Mouse (Mus musculus) adipocyte (in vitro differentiated cells): ENCODE data around the gene Olfr543.

Experiments used
- DNase-seq: peaks from one replicate; pipeline ENCODE4 v3.0.0-alpha.2; 2016; ENCODE audit warnings: low spot score

Gene Olfr543

DNA sequence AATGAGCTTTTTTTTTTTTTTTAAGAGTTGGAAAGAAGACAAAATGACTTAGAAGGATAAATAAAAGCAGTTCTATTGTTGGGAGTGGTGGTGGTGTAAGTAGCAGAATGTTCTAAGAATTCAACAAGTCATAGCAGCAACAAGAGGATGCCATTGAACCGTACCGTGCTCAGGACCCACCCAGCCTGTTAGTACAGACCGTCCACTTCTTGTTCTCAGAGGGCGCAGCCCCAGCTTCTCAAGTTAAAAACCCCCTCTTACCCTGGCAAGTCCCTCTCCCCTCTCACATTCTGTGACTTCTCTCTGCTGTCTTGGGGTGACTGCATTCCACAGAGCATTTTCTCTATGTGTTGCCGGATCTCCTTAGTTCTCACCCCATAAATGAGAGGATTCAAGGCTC lies 4.9 kb downstream of the Olfr543 start:
- no peak for DNase-seq

DNA sequence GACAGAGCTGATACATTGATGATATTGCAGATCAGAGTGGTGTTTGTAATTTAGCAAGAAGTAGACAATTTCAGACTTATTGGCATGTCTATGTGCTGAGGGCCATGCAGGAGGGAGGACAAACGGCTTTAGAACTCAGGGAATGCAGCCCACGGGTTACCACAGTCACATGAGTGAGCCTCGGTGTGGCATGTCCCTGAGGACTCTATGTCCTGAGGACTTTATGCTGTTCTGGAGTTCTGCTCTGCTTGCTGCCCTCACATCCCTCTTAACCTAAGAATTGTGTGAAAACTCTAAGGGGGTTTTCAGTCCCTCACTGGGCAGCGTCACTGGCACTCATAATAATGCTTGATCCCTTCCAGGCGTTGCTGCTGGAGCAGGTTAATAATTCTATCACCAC lies 8.8 kb downstream of the Olfr543 start:
- no peak for DNase-seq

DNA sequence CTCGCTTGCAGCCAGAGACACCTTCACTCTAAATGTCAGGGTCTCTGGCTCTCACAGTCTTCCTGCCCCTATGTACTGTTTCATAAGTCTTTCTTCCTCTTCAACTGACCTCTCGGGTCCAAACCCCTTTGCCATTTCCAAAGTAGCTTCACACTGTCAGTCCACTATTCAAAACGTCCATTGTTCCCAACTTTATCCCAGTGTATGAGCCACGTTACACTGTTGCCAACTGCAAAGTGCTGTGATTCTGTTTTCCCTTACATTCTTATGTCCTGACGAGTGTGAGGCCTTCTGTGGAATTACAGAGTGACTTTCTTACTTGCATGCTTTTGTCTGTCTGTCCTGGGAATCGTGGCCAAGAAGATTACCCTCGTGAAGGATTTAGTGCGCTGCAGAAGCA lies 13.9 kb downstream of the Olfr543 start:
- no peak for DNase-seq

DNA sequence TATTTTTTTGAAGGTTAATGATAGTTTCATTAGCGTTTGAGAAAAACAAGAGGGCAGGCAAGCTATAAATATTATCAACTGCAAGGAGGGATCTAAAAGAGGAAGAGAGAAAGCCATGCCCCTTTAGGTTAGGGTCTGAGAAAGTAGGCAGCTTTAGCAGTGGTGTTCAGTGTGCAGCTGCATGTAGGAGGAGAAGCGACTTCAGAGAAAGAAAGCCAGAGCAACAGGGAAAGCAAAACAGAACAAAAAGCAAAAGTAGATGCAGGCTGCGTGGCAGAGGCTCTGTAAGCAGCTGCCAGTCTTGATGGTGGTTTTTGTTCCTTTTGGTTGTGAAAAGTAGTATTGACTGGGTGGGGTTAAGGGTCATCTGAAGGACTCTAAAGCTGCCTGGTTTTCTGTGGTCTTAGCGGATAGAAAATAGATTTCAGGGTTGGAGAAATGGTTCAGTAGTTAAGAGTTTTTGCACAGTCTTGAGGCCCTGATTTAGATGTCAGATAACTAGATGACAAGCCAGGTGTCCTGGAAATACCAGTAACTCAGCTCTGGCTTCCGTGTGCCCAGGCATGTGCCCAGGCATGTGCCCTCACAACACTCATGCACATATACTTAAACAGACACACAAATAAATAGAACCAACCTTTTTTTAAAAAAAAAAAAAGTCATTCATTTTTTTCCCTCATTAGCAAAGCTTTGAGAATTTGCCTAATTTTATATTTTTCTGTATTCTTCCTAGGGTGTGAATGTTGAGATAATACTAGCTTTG lies 22.7 kb downstream of the Olfr543 start:
- DNase-seq: no peak

DNA sequence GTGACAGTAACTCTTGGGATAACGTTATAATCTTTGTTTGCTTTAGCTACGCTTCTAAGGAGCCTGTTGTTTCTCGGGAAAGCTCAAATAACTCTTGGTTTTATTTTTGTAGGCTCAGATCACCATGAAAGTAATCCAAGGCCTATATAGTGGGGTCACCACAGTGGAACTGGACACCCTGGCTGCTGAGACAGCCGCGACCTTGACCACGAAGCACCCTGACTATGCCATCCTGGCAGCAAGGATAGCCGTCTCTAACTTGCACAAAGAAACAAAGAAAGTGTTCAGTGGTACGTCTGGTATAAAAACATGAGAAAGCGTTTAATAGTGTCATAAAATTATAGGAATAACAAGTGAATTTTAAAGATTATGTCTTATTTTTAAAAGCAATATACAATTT lies 35.0 kb downstream of the Olfr543 start:
- DNase-seq: no peak

DNA sequence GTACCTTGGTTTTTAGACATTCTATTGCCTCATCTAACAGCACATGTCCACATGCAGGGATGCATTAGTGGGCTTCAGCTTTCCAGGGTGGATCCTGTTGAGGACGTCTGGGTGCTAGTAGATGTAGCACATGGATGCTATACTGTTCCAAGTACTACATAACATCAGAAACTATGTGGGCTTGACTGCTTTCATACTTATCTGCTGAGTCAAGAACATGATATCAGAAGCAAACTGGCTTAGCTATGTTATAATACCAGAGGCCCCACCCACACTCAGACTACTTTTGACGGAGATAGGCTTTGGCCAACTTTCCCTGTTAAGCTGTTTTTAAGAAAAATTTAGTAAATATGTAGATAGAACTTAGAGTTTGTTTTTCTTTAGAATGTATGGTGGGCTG lies 37.2 kb downstream of the Olfr543 start:
- DNase-seq: no peak

DNA sequence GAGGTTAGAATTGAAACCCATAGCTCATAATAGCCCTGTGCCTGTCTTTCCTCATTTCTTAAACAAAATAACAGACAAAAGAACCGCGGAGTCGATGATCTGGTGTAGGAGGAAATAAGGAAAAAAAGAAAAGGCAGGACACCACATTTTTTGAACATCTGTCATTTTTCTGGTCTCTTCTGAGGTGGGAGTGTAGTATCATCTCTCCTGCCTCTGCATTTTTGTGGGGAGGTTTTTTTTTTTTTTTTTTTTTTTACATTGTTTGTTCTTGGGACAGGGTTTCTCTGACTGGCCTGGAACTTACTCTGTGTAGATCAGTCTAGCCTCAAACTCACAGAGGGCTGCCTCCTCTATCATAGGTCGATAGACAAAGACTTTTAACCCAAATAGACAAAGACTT lies 39.0 kb downstream of the Olfr543 start:
- no peak for DNase-seq

DNA sequence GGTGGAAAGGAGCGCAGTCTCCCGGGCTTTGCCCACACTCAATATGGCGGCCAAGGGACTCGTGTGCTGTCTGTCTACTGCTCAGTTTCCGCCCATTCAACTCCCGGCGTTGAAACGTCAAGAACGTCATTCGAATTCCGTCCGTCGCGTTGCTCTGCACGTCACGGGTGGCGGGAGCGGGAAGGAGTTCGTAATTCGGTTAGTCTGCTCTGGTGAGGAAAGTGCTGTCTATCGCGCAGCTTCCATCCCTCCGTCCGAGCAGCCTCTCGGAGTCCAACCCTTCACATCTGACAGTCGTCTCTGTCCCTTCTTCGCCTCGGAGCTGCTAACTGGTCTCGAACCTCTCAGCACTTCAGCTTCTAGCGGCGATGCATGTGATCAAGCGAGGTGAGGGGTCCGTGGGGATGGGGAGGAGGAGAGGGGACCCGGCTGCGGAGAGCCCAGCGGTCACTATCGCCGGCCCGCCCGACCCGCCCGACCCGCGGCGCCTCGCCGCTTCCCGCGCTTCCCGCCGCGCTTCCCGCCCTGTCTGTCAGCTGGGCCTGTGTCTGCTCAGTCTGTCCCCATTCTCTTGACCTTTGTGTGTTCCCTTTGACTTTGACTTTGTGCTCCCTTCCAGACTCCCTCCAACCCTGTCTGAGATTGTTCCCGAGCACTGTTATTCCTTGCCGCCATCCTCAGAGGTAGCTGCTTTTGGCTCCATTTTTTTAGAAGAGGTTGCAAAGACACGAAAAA lies 39.7 kb downstream of the Olfr543 start, which contains the start of gene Rrm1:
Gene Rrm1, plus strand, starts transcription at position 39 of the 735 bp plus-strand sequence.
- DNase-seq: peak; percentile 97

DNA sequence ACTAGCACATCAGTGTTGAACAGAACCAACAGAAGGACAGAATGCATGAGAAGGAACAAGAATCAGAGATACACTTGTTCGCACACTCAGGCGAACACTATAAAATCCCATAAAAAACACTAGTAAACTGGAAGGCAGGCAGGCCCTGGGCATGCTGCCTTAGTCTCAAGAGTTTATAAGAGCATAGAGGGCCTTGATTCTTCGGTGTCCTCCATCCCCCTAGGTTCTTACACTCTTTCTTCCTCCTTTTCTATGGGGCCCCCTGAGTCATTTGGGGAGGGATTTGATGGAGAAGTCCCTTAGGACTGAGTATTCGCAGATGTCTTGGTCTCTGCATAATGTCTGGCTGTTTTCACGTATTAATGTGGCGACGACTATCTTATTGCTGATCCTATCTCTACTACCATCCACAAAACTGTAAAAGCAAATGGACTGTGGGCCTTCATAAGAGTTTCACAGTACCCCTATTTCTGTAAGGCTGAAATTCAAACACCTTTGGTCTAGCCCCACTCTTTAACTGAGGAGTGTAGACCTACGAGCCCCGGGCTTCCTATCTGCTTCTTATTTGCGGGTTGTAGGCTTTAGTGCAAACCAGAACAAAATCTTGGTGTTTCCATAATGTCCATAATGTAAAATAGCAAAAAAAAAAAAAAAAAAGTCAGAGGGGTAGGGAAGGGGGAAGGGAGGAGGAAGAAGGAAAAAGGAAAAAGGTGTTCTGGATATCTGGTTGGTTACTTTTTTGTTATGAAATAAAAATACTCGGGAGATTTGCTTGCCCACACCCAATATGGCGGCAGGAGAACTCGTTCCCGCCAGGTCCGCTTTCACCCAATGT lies 40.4 kb downstream of the Olfr543 start:
- DNase-seq: no peak

DNA sequence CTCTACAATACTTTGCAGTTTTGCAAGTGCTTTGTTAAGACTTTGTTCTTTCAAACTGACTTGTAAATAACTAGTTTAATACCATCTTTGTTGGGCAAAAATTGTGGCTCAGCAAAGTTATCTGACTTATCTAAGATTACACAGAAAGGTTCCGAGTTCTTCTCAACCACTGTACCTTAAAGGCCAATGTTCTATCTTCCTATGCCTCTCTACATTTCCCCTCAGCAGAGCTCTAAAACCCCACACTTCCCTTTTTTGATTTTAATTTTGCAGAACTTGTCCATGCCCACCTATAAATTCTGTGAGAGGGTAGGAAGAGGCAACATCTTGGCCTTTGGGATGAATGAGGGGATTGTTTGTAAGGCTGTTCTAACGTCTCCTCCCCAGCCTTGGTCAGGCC lies 47.1 kb downstream of the Olfr543 start:
- DNase-seq: no peak
